Mouse (Mus musculus) CH12.LX (cell line): ENCODE results near the gene Bicdl1.

Experiments
- CHD1 ChIP-seq: IDR thresholded peaks from 2 replicates; pipeline ENCODE4 v1.6.1; 2012; ENCODE audit warnings: low read depth, low read length, improper control_type of control experiment, inconsistent platforms
- CHD2 ChIP-seq: IDR thresholded peaks from 2 replicates; pipeline ENCODE4 v1.6.1; 2011; ENCODE audit warnings: low read length, improper control_type of control experiment
- CTCF ChIP-seq, 2 experiments: IDR thresholded peaks in 1 of 2; conservative IDR thresholded peaks in 1 of 2; 2 replicates each; pipeline ENCODE4 v1.5.1; 2011 to 2012; ENCODE audit warnings: low read depth in 2 of 2, low read length in 2 of 2, improper control_type of control experiment in 1 of 2, inconsistent platforms in 1 of 2, mild to moderate bottlenecking in 1 of 2, moderate library complexity in 1 of 2
- EP300 ChIP-seq: IDR thresholded peaks from 2 replicates; pipeline ENCODE4 v1.6.1; 2011; ENCODE audit warnings: low read length, improper control_type of control experiment
- ETS1 ChIP-seq: conservative IDR thresholded peaks from 2 replicates; pipeline ENCODE4 v1.6.1; 2012; ENCODE audit warnings: low read depth, mild to moderate bottlenecking, inconsistent platforms, low read length, improper control_type of control experiment, moderate library complexity
- HCFC1 ChIP-seq: IDR thresholded peaks from 2 replicates; pipeline ENCODE4 v1.6.1; 2012; ENCODE audit warnings: low read depth, mild to moderate bottlenecking, inconsistent platforms, low read length, improper control_type of control experiment
- MXI1 ChIP-seq: IDR thresholded peaks from 2 replicates; pipeline ENCODE4 v1.6.1; 2011; ENCODE audit warnings: mild to moderate bottlenecking, low read depth, low read length, improper control_type of control experiment
- NRF1 ChIP-seq: IDR thresholded peaks from 2 replicates; pipeline ENCODE4 v1.6.1; 2014; ENCODE audit warnings: low read depth, mild to moderate bottlenecking, inconsistent platforms, low read length, improper control_type of control experiment, moderate library complexity
- POLR2A ChIP-seq: IDR thresholded peaks from 2 replicates; pipeline ENCODE4 v1.6.1; 2011; ENCODE audit warnings: low read depth, mild to moderate bottlenecking, improper control_type of control experiment, low read length
- UBTF ChIP-seq: IDR thresholded peaks from 2 replicates; pipeline ENCODE4 v1.6.1; 2012; ENCODE audit warnings: low read depth, mild to moderate bottlenecking, inconsistent platforms, low read length, improper control_type of control experiment, moderate library complexity
- USF1 ChIP-seq: IDR thresholded peaks from 2 replicates; pipeline ENCODE4 v1.6.1; 2014; ENCODE audit warnings: low read depth, mild to moderate bottlenecking, inconsistent platforms, low read length, improper control_type of control experiment

- TF ChIP-seq ETS1 (no peak), CHD2 (no peak), USF1 (no peak), MXI1 (no peak), CTCF (conservative IDR thresholded peaks at IDR 0.05 in 1 of 2, IDR thresholded peaks at IDR 0.05 in 1 of 2; ENCODE audit: low read depth in 2 of 2, low read length in 2 of 2) (no peak), POLR2A (no peak), CHD1 (no peak), EP300 (no peak), UBTF (no peak), NRF1 (no peak), HCFC1 (no peak)
Observed at GRCm38 (mm10) chr5:115626237-115626886, 105.1 kb downstream of the Bicdl1 start.
